Comparison of ENCODE assay signal across 27 mouse cellular contexts in the genomic region with DNA sequence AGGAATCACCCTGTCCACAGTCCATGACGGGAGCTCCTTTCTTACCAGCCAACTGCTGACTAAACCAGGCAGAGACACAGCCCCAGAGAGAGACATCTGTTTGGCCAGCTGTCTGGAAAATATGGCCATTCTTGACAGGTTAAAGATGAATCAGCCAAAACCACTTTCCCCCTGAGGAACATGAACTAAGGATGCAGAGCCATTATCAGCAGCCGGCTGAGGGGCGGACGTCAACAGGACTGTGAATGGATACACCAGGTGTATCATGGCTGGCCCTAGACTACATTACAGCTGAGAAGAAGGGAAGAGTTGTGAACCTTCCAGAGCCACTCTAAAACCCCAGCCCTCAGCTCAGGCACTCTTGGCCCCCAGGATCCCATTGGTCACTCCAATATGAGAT.
"Had no signal": no experiment of that assay in that cellular context is flagged by ENCODE, and none has a peak within 500 bp of the region (broad histone marks: within the 10 kb centered on the region; RNA-seq: fewer than 3 reads in every experiment).

No protein-coding gene starts in this region.

- H3K9ac ChIP-seq: embryonic facial prominence, embryonic 12.5 days; embryonic facial prominence, embryonic 13.5 days; embryonic facial prominence, embryonic 15.5 days; forebrain, embryonic 12.5 days; forebrain, embryonic 13.5 days; forebrain, embryonic 15.5 days; forebrain, postnatal 0 days had no signal

- DNase-seq: cerebellum, adult 9-10 months; cerebellum, adult 9-11 months; cerebellum, postnatal 10 days; cerebellum, postnatal 14 days; cerebellum, postnatal 25 days; cerebellum, postnatal 36 days; embryo, embryonic 11 days; forebrain, postnatal 0 days; gastrocnemius, adult 2 months; gastrocnemius, postnatal 10 days; gastrocnemius, postnatal 14 days; gastrocnemius, postnatal 25 days; gastrocnemius, postnatal 36 days; heart, adult 11 months; heart, adult 18-20 months; heart, adult 2 months had no signal

- H3K36me3 ChIP-seq: embryonic facial prominence, embryonic 10.5 days; embryonic facial prominence, embryonic 12.5 days; embryonic facial prominence, embryonic 13.5 days; embryonic facial prominence, embryonic 15.5 days; forebrain, embryonic 10.5 days; forebrain, embryonic 12.5 days; forebrain, embryonic 15.5 days had no signal

- H3K4me1 ChIP-seq: embryonic facial prominence, embryonic 10.5 days; embryonic facial prominence, embryonic 12.5 days; embryonic facial prominence, embryonic 13.5 days; embryonic facial prominence, embryonic 15.5 days; forebrain, embryonic 10.5 days had no signal

- H3K4me3 ChIP-seq: embryonic facial prominence, embryonic 10.5 days; embryonic facial prominence, embryonic 12.5 days; embryonic facial prominence, embryonic 13.5 days; embryonic facial prominence, embryonic 15.5 days; erythroblast, embryonic 14.5 days; forebrain, embryonic 10.5 days; forebrain, embryonic 12.5 days; forebrain, embryonic 13.5 days; forebrain, embryonic 15.5 days; gastrocnemius, adult 2 months; heart, adult 2 months had no signal

- H3K27ac ChIP-seq: embryonic facial prominence, embryonic 10.5 days; embryonic facial prominence, embryonic 12.5 days; embryonic facial prominence, embryonic 13.5 days; embryonic facial prominence, embryonic 15.5 days; forebrain, embryonic 10.5 days; forebrain, embryonic 12.5 days; forebrain, embryonic 13.5 days; forebrain, embryonic 15.5 days; gastrocnemius, adult 2 months; heart, adult 2 months had no signal

- H3K9me3 ChIP-seq: embryonic facial prominence, embryonic 10.5 days; embryonic facial prominence, embryonic 12.5 days; embryonic facial prominence, embryonic 13.5 days; embryonic facial prominence, embryonic 15.5 days; forebrain, embryonic 10.5 days; forebrain, embryonic 12.5 days; forebrain, embryonic 13.5 days; forebrain, embryonic 15.5 days had no signal

- H3K4me2 ChIP-seq: embryonic facial prominence, embryonic 12.5 days; embryonic facial prominence, embryonic 13.5 days; embryonic facial prominence, embryonic 15.5 days; forebrain, embryonic 12.5 days; forebrain, embryonic 13.5 days; forebrain, embryonic 15.5 days had no signal

- H3K27me3 ChIP-seq: embryonic facial prominence, embryonic 12.5 days; embryonic facial prominence, embryonic 13.5 days; embryonic facial prominence, embryonic 15.5 days; forebrain, embryonic 12.5 days; forebrain, embryonic 13.5 days; forebrain, embryonic 15.5 days had no signal

- ATAC-seq: forebrain, embryonic 13.5 days; forebrain, embryonic 14.5 days; forebrain, embryonic 15.5 days; forebrain, embryonic 16.5 days; forebrain, postnatal 0 days had no signal
